Mouse (Mus musculus): ENCODE results near the gene Ugt1a10. TPM values are rescaled to one million over a fixed set of nuclear protein-coding genes. Genes with fewer than 3 reads are reported as not detected.
"Not testable (repeated sequence)": the region's sequence is repeated elsewhere in the genome, so short reads cannot be mapped to it uniquely, and the experiment has no call there.

Ugt1a10 gene
- total and polyA plus RNA-seq, 2 experiments from 2014 or later = not detected

GRCm38 (mm10) chr1:88104667-88105430 is 49.7 kb downstream of the Ugt1a10 start:
- ATAC-seq (ENCODE audit: low FRiP score) (no peak), DNase-seq (ENCODE audit: low spot score) (no peak)
- H3K4me3 ChIP-seq (ENCODE audit: low read depth, low read length) = no peak overlapping the region
- H3K9ac ChIP-seq (replicated peaks; ENCODE audit: low read length, poor library complexity, severe bottlenecking) = no peak overlapping the region
- no peak overlapping the region for H3K27ac ChIP-seq (ENCODE audit: low read depth, low read length)
- 77% methylated on average over 1 of the region's 1 CpGs for WGBS
- H3K9me3 ChIP-seq (ENCODE audit: low read length) = no peaks in the 10 kb centered on the region
- no peak for TF ChIP-seq CTCF (IDR thresholded peaks at IDR 0.05)
- no peak overlapping the region for H3K4me2 ChIP-seq (ENCODE audit: low read depth, low read length, poor library complexity, severe bottlenecking)
- no peaks in the 10 kb centered on the region for H3K4me1 ChIP-seq (ENCODE audit: insufficient read depth, low read length)
- no peaks in the 10 kb centered on the region for H3K36me3 ChIP-seq (ENCODE audit: insufficient read depth, low read length)
- no peaks in the 10 kb centered on the region for H3K27me3 ChIP-seq (ENCODE audit: insufficient read depth, low read length)

DNA sequence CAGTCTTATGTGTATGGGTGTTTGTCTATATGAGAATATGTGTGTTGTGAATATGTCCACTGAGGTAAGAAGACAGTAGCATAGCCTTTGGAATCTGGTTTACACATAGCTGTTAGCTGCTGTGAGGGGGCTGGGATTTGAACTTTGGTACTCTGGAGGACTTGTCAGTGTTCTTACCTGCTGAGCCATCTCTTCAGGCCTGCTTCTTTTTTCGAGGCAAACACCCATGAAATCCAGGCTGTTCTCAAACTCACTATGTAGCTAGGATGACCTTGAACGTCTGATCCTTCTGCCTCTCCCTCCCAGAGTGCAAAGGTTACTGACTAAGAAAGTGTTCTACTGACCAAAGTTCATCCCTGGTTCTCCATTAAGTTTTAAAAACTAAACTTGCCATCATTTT is 50.5 kb downstream of the Ugt1a10 start:
- no peak for ATAC-seq (ENCODE audit: low FRiP score)
- WGBS = 66% methylated on average over 2 of the region's 2 CpGs
- no peak overlapping the region for H3K9ac ChIP-seq (replicated peaks; ENCODE audit: low read length, poor library complexity, severe bottlenecking)
- H3K4me3 ChIP-seq (ENCODE audit: low read depth, low read length) = no peak overlapping the region
- no peaks in the 10 kb centered on the region for H3K4me1 ChIP-seq (ENCODE audit: insufficient read depth, low read length)
- H3K27me3 ChIP-seq (ENCODE audit: insufficient read depth, low read length) = no peaks in the 10 kb centered on the region
- H3K4me2 ChIP-seq (ENCODE audit: low read depth, low read length, poor library complexity, severe bottlenecking) = no peak overlapping the region
- H3K36me3 ChIP-seq (ENCODE audit: insufficient read depth, low read length) = no peaks in the 10 kb centered on the region
- no peak for DNase-seq (ENCODE audit: low spot score)
- no peak for TF ChIP-seq CTCF (IDR thresholded peaks at IDR 0.05)
- H3K27ac ChIP-seq (ENCODE audit: low read depth, low read length) = no peak overlapping the region
- no peaks in the 10 kb centered on the region for H3K9me3 ChIP-seq (ENCODE audit: low read length)

DNA sequence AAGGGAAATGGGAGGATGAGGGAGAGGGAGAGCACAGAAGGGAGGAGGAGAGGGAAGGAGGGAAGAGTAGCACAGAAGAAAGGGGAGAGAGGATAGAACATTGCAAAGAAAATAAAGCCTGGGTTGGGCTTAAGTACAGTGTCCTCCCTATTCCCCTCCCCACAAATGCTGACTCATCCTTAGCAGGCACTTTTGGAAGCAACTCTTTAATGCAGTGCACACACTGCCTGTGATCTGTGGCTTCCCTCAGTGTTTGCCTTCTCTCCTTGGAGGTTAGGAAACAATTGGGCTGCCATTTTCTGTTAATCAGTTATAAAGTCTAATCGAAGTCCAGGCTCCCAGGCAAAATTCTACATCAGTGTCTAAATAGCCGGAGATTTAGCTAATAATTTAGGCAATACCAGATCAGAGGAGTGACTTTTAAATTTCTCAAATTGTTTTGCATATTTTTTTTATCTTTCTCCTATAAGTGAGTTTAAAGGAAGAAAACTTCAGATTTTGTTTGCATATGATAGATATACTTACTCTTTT is 53.9 kb downstream of the Ugt1a10 start:
- WGBS = 80% methylated on average over 2 of the region's 2 CpGs
- ATAC-seq (ENCODE audit: low FRiP score); H3K27me3 ChIP-seq (ENCODE audit: insufficient read depth, low read length); DNase-seq (ENCODE audit: low spot score); H3K27ac ChIP-seq (ENCODE audit: low read depth, low read length); H3K4me1 ChIP-seq (ENCODE audit: insufficient read depth, low read length); H3K9ac ChIP-seq (replicated peaks; ENCODE audit: low read length, poor library complexity, severe bottlenecking); H3K4me3 ChIP-seq (ENCODE audit: low read depth, low read length); H3K36me3 ChIP-seq (ENCODE audit: insufficient read depth, low read length); H3K9me3 ChIP-seq (ENCODE audit: low read length); H3K4me2 ChIP-seq (ENCODE audit: low read depth, low read length, poor library complexity, severe bottlenecking): not testable (repeated sequence)

DNA sequence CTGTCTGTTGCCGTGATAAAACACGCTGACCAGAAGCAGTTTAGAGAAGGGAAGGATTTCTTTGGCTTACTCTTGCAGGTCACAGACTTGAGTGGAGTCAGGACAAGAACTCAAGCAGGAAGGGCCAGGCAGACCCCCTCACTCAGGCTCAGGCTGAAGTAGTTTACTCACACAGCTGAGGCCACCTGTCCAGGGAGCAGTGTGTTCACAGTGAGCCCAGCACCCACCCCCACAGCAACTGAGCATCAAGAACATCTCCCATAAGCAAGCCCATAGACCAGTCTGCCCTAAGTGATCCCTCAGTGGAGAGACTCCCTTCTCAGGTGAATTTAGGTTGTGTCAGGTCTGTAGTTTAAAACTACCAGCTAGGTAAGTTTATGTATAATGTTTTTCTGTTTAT is 54.4 kb downstream of the Ugt1a10 start:
- ATAC-seq (ENCODE audit: low FRiP score); H3K27ac ChIP-seq (ENCODE audit: low read depth, low read length); H3K9ac ChIP-seq (replicated peaks; ENCODE audit: low read length, poor library complexity, severe bottlenecking); H3K36me3 ChIP-seq (ENCODE audit: insufficient read depth, low read length); H3K9me3 ChIP-seq (ENCODE audit: low read length); H3K4me2 ChIP-seq (ENCODE audit: low read depth, low read length, poor library complexity, severe bottlenecking); H3K4me3 ChIP-seq (ENCODE audit: low read depth, low read length); H3K27me3 ChIP-seq (ENCODE audit: insufficient read depth, low read length); DNase-seq (ENCODE audit: low spot score); H3K4me1 ChIP-seq (ENCODE audit: insufficient read depth, low read length): not testable (repeated sequence)
- WGBS = 83% methylated on average over 2 of the region's 2 CpGs

GRCm38 (mm10) chr1:88112769-88113168 is 57.6 kb downstream of the Ugt1a10 start:
- H3K4me3 ChIP-seq (ENCODE audit: low read depth, low read length); ATAC-seq (ENCODE audit: low FRiP score): not testable (repeated sequence)
- 93% methylated on average over 6 of the region's 6 CpGs for WGBS

DNA sequence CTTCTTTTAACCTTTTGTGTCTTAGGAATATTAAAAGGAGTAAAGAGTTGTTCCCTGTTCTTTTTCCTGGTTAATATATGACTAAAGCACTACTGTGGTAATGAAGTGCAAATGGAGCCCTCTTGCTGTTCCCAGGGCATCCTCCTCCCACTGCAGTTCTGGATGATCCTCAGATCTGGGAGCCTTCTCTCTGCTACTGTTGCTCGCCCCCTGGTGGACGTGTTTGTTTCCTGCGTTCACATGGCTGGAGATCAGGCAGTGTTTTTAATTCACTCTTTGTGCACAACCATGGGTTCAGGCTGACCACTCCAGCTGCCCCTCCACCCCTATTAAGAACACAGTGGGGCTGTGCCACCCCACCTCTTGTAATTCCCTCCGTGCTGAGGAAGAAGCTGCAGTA is 65.4 kb downstream of the Ugt1a10 start:
- H3K4me1 ChIP-seq (ENCODE audit: insufficient read depth, low read length); H3K27ac ChIP-seq (ENCODE audit: low read depth, low read length); H3K9ac ChIP-seq (replicated peaks; ENCODE audit: low read length, poor library complexity, severe bottlenecking); H3K4me3 ChIP-seq (ENCODE audit: low read depth, low read length); DNase-seq (ENCODE audit: low spot score); H3K36me3 ChIP-seq (ENCODE audit: insufficient read depth, low read length); H3K9me3 ChIP-seq (ENCODE audit: low read length); H3K27me3 ChIP-seq (ENCODE audit: insufficient read depth, low read length); H3K4me2 ChIP-seq (ENCODE audit: low read depth, low read length, poor library complexity, severe bottlenecking): not testable (repeated sequence)
- peak; percentile 47; the same call in 1 of the 2 replicates for ATAC-seq (ENCODE audit: low FRiP score)
- 8% methylated on average over 4 of the region's 4 CpGs for WGBS
- peak; percentile 31; the same call in 1 of the 2 replicates for TF ChIP-seq CTCF (IDR thresholded peaks at IDR 0.05)

More at GRCm38 (mm10) chr1:88112769-88113168, 57.6 kb downstream of the Ugt1a10 start:
- H3K27me3 ChIP-seq (ENCODE audit: insufficient read depth, low read length); H3K36me3 ChIP-seq (ENCODE audit: insufficient read depth, low read length); H3K9me3 ChIP-seq (ENCODE audit: low read length); H3K27ac ChIP-seq (ENCODE audit: low read depth, low read length); H3K9ac ChIP-seq (replicated peaks; ENCODE audit: low read length, poor library complexity, severe bottlenecking); DNase-seq (ENCODE audit: low spot score); H3K4me1 ChIP-seq (ENCODE audit: insufficient read depth, low read length); H3K4me2 ChIP-seq (ENCODE audit: low read depth, low read length, poor library complexity, severe bottlenecking): not testable (repeated sequence)
